Mouse (Mus musculus): ENCODE data around the gene Asb15. TPM values are rescaled to one million over a fixed set of nuclear protein-coding genes. Genes with fewer than 3 reads are reported as not detected.

The Asb15 gene
- polyA plus RNA-seq, 1 experiment, result 0.01 TPM

GRCm38 (mm10) chr6:24608129-24608528, 80.2 kb downstream of the Asb15 start:
- TF ChIP-seq POLR2A (IDR thresholded peaks at IDR 0.05; ENCODE audit: borderline replicate concordance, extremely low read depth, insufficient read depth, insufficient read length, poor library complexity, severe bottlenecking) (no peak), CTCF (IDR thresholded peaks at IDR 0.05; ENCODE audit: borderline replicate concordance, extremely low read depth, insufficient read depth, insufficient read length) (no peak)
- no peak for DNase-seq (ENCODE audit: low read depth)

- TF ChIP-seq CTCF (IDR thresholded peaks at IDR 0.05; ENCODE audit: borderline replicate concordance, extremely low read depth, insufficient read depth, insufficient read length) (no peak), POLR2A (IDR thresholded peaks at IDR 0.05; ENCODE audit: borderline replicate concordance, extremely low read depth, insufficient read depth, insufficient read length, poor library complexity, severe bottlenecking) (no peak)
- DNase-seq (ENCODE audit: low read depth), result no peak
Observed at GRCm38 (mm10) chr6:24608682-24609081, 80.7 kb downstream of the Asb15 start.

GRCm38 (mm10) chr6:24609531-24609930, 81.6 kb downstream of the Asb15 start:
- no peak for TF ChIP-seq POLR2A (IDR thresholded peaks at IDR 0.05; ENCODE audit: borderline replicate concordance, extremely low read depth, insufficient read depth, insufficient read length, poor library complexity, severe bottlenecking)
- TF ChIP-seq CTCF (IDR thresholded peaks at IDR 0.05; ENCODE audit: borderline replicate concordance, extremely low read depth, insufficient read depth, insufficient read length), result no peak
- DNase-seq (ENCODE audit: low read depth), result no peak

GRCm38 (mm10) chr6:24610358-24610757, 82.4 kb downstream of the Asb15 start:
- TF ChIP-seq POLR2A (IDR thresholded peaks at IDR 0.05; ENCODE audit: borderline replicate concordance, extremely low read depth, insufficient read depth, insufficient read length, poor library complexity, severe bottlenecking), result no peak
- TF ChIP-seq CTCF (IDR thresholded peaks at IDR 0.05; ENCODE audit: borderline replicate concordance, extremely low read depth, insufficient read depth, insufficient read length), result no peak
- DNase-seq (ENCODE audit: low read depth), result no peak

GRCm38 (mm10) chr6:24612074-24612755, 84.3 kb downstream of the Asb15 start:
- TF ChIP-seq POLR2A (IDR thresholded peaks at IDR 0.05; ENCODE audit: borderline replicate concordance, extremely low read depth, insufficient read depth, insufficient read length, poor library complexity, severe bottlenecking) (no peak), CTCF (IDR thresholded peaks at IDR 0.05; ENCODE audit: borderline replicate concordance, extremely low read depth, insufficient read depth, insufficient read length) (no peak)
- no peak for DNase-seq (ENCODE audit: low read depth)

GRCm38 (mm10) chr6:24613346-24613745, 85.4 kb downstream of the Asb15 start:
- no peak for DNase-seq (ENCODE audit: low read depth)
- TF ChIP-seq POLR2A (IDR thresholded peaks at IDR 0.05; ENCODE audit: borderline replicate concordance, extremely low read depth, insufficient read depth, insufficient read length, poor library complexity, severe bottlenecking) (no peak), CTCF (IDR thresholded peaks at IDR 0.05; ENCODE audit: borderline replicate concordance, extremely low read depth, insufficient read depth, insufficient read length) (no peak)

- TF ChIP-seq POLR2A (IDR thresholded peaks at IDR 0.05; ENCODE audit: borderline replicate concordance, extremely low read depth, insufficient read depth, insufficient read length, poor library complexity, severe bottlenecking) (no peak), CTCF (IDR thresholded peaks at IDR 0.05; ENCODE audit: borderline replicate concordance, extremely low read depth, insufficient read depth, insufficient read length) (no peak)
- DNase-seq (ENCODE audit: low read depth), result no peak
Observed at GRCm38 (mm10) chr6:24613918-24614317, 86.0 kb downstream of the Asb15 start.

GRCm38 (mm10) chr6:24616746-24617145, 88.8 kb downstream of the Asb15 start:
- TF ChIP-seq POLR2A (IDR thresholded peaks at IDR 0.05; ENCODE audit: borderline replicate concordance, extremely low read depth, insufficient read depth, insufficient read length, poor library complexity, severe bottlenecking), result no peak
- peak; percentile 35 for DNase-seq (ENCODE audit: low read depth)

GRCm38 (mm10) chr6:24619285-24620045, 91.5 kb downstream of the Asb15 start:
- no peak for TF ChIP-seq POLR2A (IDR thresholded peaks at IDR 0.05; ENCODE audit: borderline replicate concordance, extremely low read depth, insufficient read depth, insufficient read length, poor library complexity, severe bottlenecking)
- TF ChIP-seq CTCF (IDR thresholded peaks at IDR 0.05; ENCODE audit: borderline replicate concordance, extremely low read depth, insufficient read depth, insufficient read length), result no peak
- DNase-seq (ENCODE audit: low read depth), result no peak

GRCm38 (mm10) chr6:24620936-24621335, 93.0 kb downstream of the Asb15 start:
- TF ChIP-seq CTCF (IDR thresholded peaks at IDR 0.05; ENCODE audit: borderline replicate concordance, extremely low read depth, insufficient read depth, insufficient read length), result no peak
- TF ChIP-seq POLR2A (IDR thresholded peaks at IDR 0.05; ENCODE audit: borderline replicate concordance, extremely low read depth, insufficient read depth, insufficient read length, poor library complexity, severe bottlenecking), result no peak
- no peak for DNase-seq (ENCODE audit: low read depth)

GRCm38 (mm10) chr6:24622098-24622497, 94.2 kb downstream of the Asb15 start:
- DNase-seq (ENCODE audit: low read depth), result no peak

More at GRCm38 (mm10) chr6:24622098-24622497, 94.2 kb downstream of the Asb15 start:
- no peak for TF ChIP-seq POLR2A (IDR thresholded peaks at IDR 0.05; ENCODE audit: borderline replicate concordance, extremely low read depth, insufficient read depth, insufficient read length, poor library complexity, severe bottlenecking)
- no peak for TF ChIP-seq CTCF (IDR thresholded peaks at IDR 0.05; ENCODE audit: borderline replicate concordance, extremely low read depth, insufficient read depth, insufficient read length)

Other genes starting within 250 kb of the Asb15 start
- gene Iqub, start 13.1 kb upstream of the Asb15 start, polyA plus RNA-seq (2012; rRNA removed), result 0.82 and 1.4 TPM in 2 replicates
- 20.1 and 36.1 TPM in 2 replicates for gene Ndufa5, start 131 bp upstream of the Asb15 start, polyA plus RNA-seq (2012; rRNA removed)
- not detected in 2 replicates for gene Lmod2, start 69.6 kb downstream of the Asb15 start, polyA plus RNA-seq (2012; rRNA removed)
- gene Wasl, start 136.9 kb downstream of the Asb15 start, polyA plus RNA-seq (2012; rRNA removed), result 25.1 and 30.6 TPM in 2 replicates
- gene Hyal6, start 205.1 kb downstream of the Asb15 start, polyA plus RNA-seq (2012; rRNA removed), result not detected in 2 replicates
- not detected in 2 replicates for gene Hyal4, start 220.2 kb downstream of the Asb15 start, polyA plus RNA-seq (2012; rRNA removed)